In genomic region chrX:72273966-72274658, GRCm38 (mm10) we compare ENCODE assay signal across 8 mouse cellular contexts. TPM values are rescaled to one million over a fixed set of nuclear protein-coding genes. Genes with fewer than 3 reads are reported as not detected.
A peak's percentile ranks its signal among the peaks of the same experiment; 100 is the strongest.
DNase-seq lines count a peak whose midpoint lies in the region; ATAC-seq and TF ChIP-seq lines count a peak whose summit lies in the region.

No protein-coding gene starts in this region.

- H3K9ac ChIP-seq in hindbrain, embryonic 12.5 days = no peak overlapping the region
- no peak overlapping the region for H3K9ac ChIP-seq in liver, embryonic 14.5 days (replicated peaks)
- no peak overlapping the region for H3K9ac ChIP-seq in neural tube, embryonic 15.5 days (replicated peaks)

- H3K36me3 ChIP-seq in heart, embryonic 10.5 days = 0 out of 2 replicates have a peak, but pooled peaks cover 3% of the 10 kb centered on the region
- no peaks in the 10 kb centered on the region for H3K36me3 ChIP-seq in hindbrain, embryonic 12.5 days
- H3K36me3 ChIP-seq in liver, embryonic 14.5 days (replicated peaks; ENCODE audit: control insufficient read depth, insufficient read depth, low read depth) = no peaks in the 10 kb centered on the region
- H3K36me3 ChIP-seq in neural tube, embryonic 15.5 days = no peaks in the 10 kb centered on the region

- no peak for TF ChIP-seq CTCF in liver, embryonic 14.5 days (IDR thresholded peaks at IDR 0.05; ENCODE audit: low read depth)

- no peaks in the 10 kb centered on the region for H3K4me1 ChIP-seq in heart, embryonic 10.5 days
- no peaks in the 10 kb centered on the region for H3K4me1 ChIP-seq in hindbrain, embryonic 12.5 days
- no peaks in the 10 kb centered on the region for H3K4me1 ChIP-seq in liver, embryonic 14.5 days (replicated peaks; ENCODE audit: control insufficient read depth in 2 of 2, insufficient read depth in 2 of 2, low read length in 1 of 2)
- no peaks in the 10 kb centered on the region for H3K4me1 ChIP-seq in neural tube, embryonic 15.5 days

- H3K27ac ChIP-seq in heart, embryonic 10.5 days = 0 out of 2 replicates have a peak overlapping the region, but pooled peaks have one; percentile 56
- no peak overlapping the region for H3K27ac ChIP-seq in hindbrain, embryonic 12.5 days
- no peak overlapping the region for H3K27ac ChIP-seq in liver, embryonic 14.5 days
- H3K27ac ChIP-seq in neural tube, embryonic 15.5 days (replicated peaks) = no peak overlapping the region

- intact Hi-C loops in left cerebral cortex, postnatal 4 days (cut with DNase I) = no loop called here

- no peaks in the 10 kb centered on the region for H3K27me3 ChIP-seq in heart, embryonic 10.5 days (ENCODE audit: insufficient read depth, poor library complexity, severe bottlenecking)
- no peaks in the 10 kb centered on the region for H3K27me3 ChIP-seq in hindbrain, embryonic 12.5 days
- H3K27me3 ChIP-seq in liver, embryonic 14.5 days (ENCODE audit: control insufficient read depth, insufficient read depth, low read length) = no peaks in the 10 kb centered on the region
- H3K27me3 ChIP-seq in neural tube, embryonic 15.5 days (replicated peaks) = no peaks in the 10 kb centered on the region

- peak; percentile 32; the same call in 1 of the 2 replicates for ATAC-seq in common myeloid progenitor, adult 5-6 weeks (replicated peaks; ENCODE audit: low read depth, poor library complexity, severe bottlenecking)
- ATAC-seq in hindbrain, embryonic 12.5 days (ENCODE audit: low FRiP score) = peak; percentile 64
- ATAC-seq in liver, embryonic 14.5 days (ENCODE audit: insufficient read depth) = no peak
- ATAC-seq in neural tube, embryonic 15.5 days (ENCODE audit: low FRiP score) = peak; percentile 74
- no peak; the same call in 1 of the 2 replicates for ATAC-seq in granulocyte monocyte progenitor cell, adult 5-6 weeks (replicated peaks; ENCODE audit: poor library complexity, severe bottlenecking)

- no peak for DNase-seq in heart, embryonic 10.5 days (ENCODE audit: low spot score)
- DNase-seq in heart, adult 8-10 months (ENCODE audit: low spot score) = no peak
- DNase-seq in liver, embryonic 14.5 days (ENCODE audit: low read depth in 3 of 3, low spot score in 3 of 3) = no peak
- DNase-seq in left cerebral cortex, postnatal 4 days = no peak

- WGBS in heart, embryonic 10.5 days = 17% methylated on average over 26 of the region's 27 CpGs
- 35% methylated on average over 27 of the region's 27 CpGs for WGBS in hindbrain, embryonic 12.5 days
- 19% methylated on average over 26 of the region's 27 CpGs for WGBS in liver, embryonic 14.5 days (ENCODE audit: insufficient replicate concordance)
- 28% methylated on average over 27 of the region's 27 CpGs for WGBS in neural tube, embryonic 15.5 days

- H3K4me2 ChIP-seq in hindbrain, embryonic 12.5 days (replicated peaks) = peak overlapping the region; percentile 61
- peak overlapping the region; percentile 47 for H3K4me2 ChIP-seq in liver, embryonic 14.5 days (ENCODE audit: low read depth)
- H3K4me2 ChIP-seq in neural tube, embryonic 15.5 days = peak overlapping the region; percentile 69

- TF ChIP-seq EP300 in liver, embryonic 14.5 days (IDR thresholded peaks at IDR 0.05; ENCODE audit: low read depth) = no peak

- H3K4me3 ChIP-seq in heart, embryonic 10.5 days = peak overlapping the region; percentile 58
- peak overlapping the region; percentile 43 for H3K4me3 ChIP-seq in hindbrain, embryonic 12.5 days
- peak overlapping the region; percentile 23 to 29; a peak in 2 of 4 replicates for H3K4me3 ChIP-seq in liver, embryonic 14.5 days (ENCODE audit: insufficient read depth in 1 of 2, low read depth in 2 of 2, low read length in 2 of 2)
- H3K4me3 ChIP-seq in neural tube, embryonic 15.5 days (replicated peaks) = peak overlapping the region; percentile 40

- no peaks in the 10 kb centered on the region for H3K9me3 ChIP-seq in heart, embryonic 10.5 days
- no peaks in the 10 kb centered on the region; the same call in 1 of the 2 replicates for H3K9me3 ChIP-seq in hindbrain, embryonic 12.5 days (replicated peaks)
- no peaks in the 10 kb centered on the region for H3K9me3 ChIP-seq in liver, embryonic 14.5 days (ENCODE audit: control insufficient read depth, low read length)
- H3K9me3 ChIP-seq in neural tube, embryonic 15.5 days (replicated peaks) = no peaks in the 10 kb centered on the region

RNA-seq across cellular contexts. Expression of gene Gabre, which starts 0.5 kb away (rescaled TPM):
- 1.1 and 1.7 TPM in 2 replicates for polyA plus RNA-seq in heart, embryonic 10.5 days (2016; fragmentation: Nextera tagmentation; extraction: Ambion mirVana)
- under 1 TPM; 0.28 to 0.75 (median 0.45) TPM for total RNA-seq in heart, adult 8-10 months (2022)
- total RNA-seq in common myeloid progenitor, adult 5-6 weeks (2017) = 0.18 and 0.19 TPM in 2 replicates
- 1.1 and 1.2 TPM in 2 replicates for polyA plus RNA-seq in hindbrain, embryonic 12.5 days (2016; fragmentation: Nextera tagmentation; extraction: Ambion mirVana)
- 0.16 and 0.26 TPM in 2 replicates for polyA plus RNA-seq in liver, embryonic 14.5 days (2012; rRNA removed)
- not detected in 2 replicates for polyA plus RNA-seq in liver, embryonic 14.5 days (2014; fragmentation: Nextera tagmentation; extraction: Ambion mirVana)
- polyA plus RNA-seq in neural tube, embryonic 15.5 days (2015; fragmentation: Nextera tagmentation; extraction: Ambion mirVana) = 1.0 and 1.2 TPM in 2 replicates
- total RNA-seq in left cerebral cortex, postnatal 4 days (2021) = under 1 TPM in 1 of 2 experiments, not detected in 1; 0.34 TPM
- 0.21 TPM in 1 of 2 replicates, not detected in the other for total RNA-seq in granulocyte monocyte progenitor cell, adult 5-6 weeks (2014; fragmentation: Nextera tagmentation)
- total RNA-seq in granulocyte monocyte progenitor cell, adult 5-6 weeks (2017) = not detected in 2 replicates

RNA-seq across cellular contexts. Expression of gene Magea4, which starts 52.3 kb away (rescaled TPM):
- polyA plus RNA-seq in heart, embryonic 10.5 days (2016; fragmentation: Nextera tagmentation; extraction: Ambion mirVana) = not detected in 2 replicates
- not detected for total RNA-seq in heart, adult 8-10 months (2022)
- total RNA-seq in common myeloid progenitor, adult 5-6 weeks (2017) = not detected in 2 replicates
- not detected in 2 replicates for polyA plus RNA-seq in hindbrain, embryonic 12.5 days (2016; fragmentation: Nextera tagmentation; extraction: Ambion mirVana)
- polyA plus RNA-seq in liver, embryonic 14.5 days (2012; rRNA removed) = not detected in 2 replicates
- polyA plus RNA-seq in liver, embryonic 14.5 days (2014; fragmentation: Nextera tagmentation; extraction: Ambion mirVana) = not detected in 2 replicates
- not detected in 2 replicates for polyA plus RNA-seq in neural tube, embryonic 15.5 days (2015; fragmentation: Nextera tagmentation; extraction: Ambion mirVana)
- not detected for total RNA-seq in left cerebral cortex, postnatal 4 days (2021)
- not detected in 2 replicates for total RNA-seq in granulocyte monocyte progenitor cell, adult 5-6 weeks (2014; fragmentation: Nextera tagmentation)
- not detected in 2 replicates for total RNA-seq in granulocyte monocyte progenitor cell, adult 5-6 weeks (2017)

Comparison
In these comparisons a context has a peak if more than half of its experiments do, and no peak if none do; other contexts are left out.
1. ATAC-seq: peak in common myeloid progenitor, adult 5-6 weeks (single experiment), hindbrain, embryonic 12.5 days (single experiment) and neural tube, embryonic 15.5 days (single experiment); none in liver, embryonic 14.5 days (single experiment) and granulocyte monocyte progenitor cell, adult 5-6 weeks (single experiment).
2. Peak in every context shown above with its lines, with median percentiles within 50 percentile points of each other: H3K4me3 ChIP-seq and H3K4me2 ChIP-seq.